Mouse (Mus musculus): ENCODE results near the gene Aldh1l1.

DNA sequence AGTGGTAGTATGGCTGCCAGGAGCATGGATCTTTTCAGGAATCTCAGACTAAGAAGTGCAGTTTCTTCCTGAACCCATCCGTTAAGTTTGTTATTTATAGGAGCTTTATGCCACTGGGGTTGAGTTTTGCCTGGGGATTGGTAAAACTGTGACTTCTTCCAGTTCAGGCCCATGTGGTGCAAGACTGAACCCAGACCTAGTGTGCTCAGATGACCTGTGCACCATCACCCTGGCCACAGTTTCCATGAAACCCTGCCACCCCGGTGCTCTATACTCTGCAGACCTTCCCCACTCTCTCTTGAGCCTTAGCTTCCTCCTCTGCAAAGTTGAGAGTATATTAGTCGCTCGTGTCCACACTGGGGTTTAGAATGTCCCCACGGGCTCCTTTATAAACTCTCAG, 26.2 kb downstream of the Aldh1l1 start:
- TF ChIP-seq CTCF (IDR thresholded peaks at IDR 0.05; ENCODE audit: low read depth, low read length) (no peak), EP300 (IDR thresholded peaks at IDR 0.05; ENCODE audit: insufficient read depth, low read depth, low read length) (no peak), POLR2A (IDR thresholded peaks at IDR 0.05; ENCODE audit: insufficient read depth, low read length) (no peak)
